Mouse (Mus musculus) erythroblast, adult 5-6 weeks (primary cell): ENCODE results near the gene Prss46. TPM values are rescaled to one million over a fixed set of nuclear protein-coding genes. Genes with fewer than 3 reads are reported as not detected.

ENCODE experiments used
- ATAC-seq: replicated peaks from 2 replicates; pipeline ENCODE4 v1.8.0; 2016; ENCODE audit warnings: moderate number of reproducible peaks, mild to moderate bottlenecking, moderate TSS enrichment, inconsistent platforms; ENCODE audit not compliant: poor library complexity, low FRiP score, severe bottlenecking
- total RNA-seq, 2 experiments: library from RNA; stranded (forward) in 1 of 2; stranded (reverse) in 1 of 2; fragments of 150-400 nt in 1 of 2; fragments of 200-764, 138-1000 nt in 1 of 2; gene quantifications; 2 replicates each; pipeline versions ENCODE4 v1.2.3 to v1.2.4; 2015 to 2017; ENCODE audit warnings: low replicate concordance in 2 of 2

Prss46 gene
- total RNA-seq, 2 experiments from 2014 or later, result not detected

- no peak for ATAC-seq
These were observed 48.2 kb downstream of the Prss46 start for GRCm38 (mm10) chr9:110892552-110892951.

DNA sequence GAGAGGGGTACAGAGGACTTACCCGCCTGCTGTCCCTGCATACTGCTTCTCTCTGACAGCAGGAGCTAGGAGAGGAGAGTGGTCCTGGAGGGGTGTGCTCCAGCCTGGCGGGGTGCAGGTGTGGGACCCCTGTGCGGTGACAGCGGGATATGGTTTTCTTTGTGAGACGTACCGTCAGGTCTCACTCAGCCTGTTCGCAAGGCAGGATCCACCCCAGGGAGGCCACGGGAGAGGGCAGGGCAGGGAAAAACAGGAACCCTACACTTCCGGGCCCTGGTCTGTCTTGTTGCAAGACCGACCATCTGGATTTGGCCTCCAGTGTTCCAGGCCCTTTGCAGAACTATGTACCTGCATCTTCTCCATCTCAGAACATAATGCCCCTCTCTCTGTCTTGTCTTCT, 49.1 kb downstream of the Prss46 start:
- no peak for ATAC-seq

- no peak for ATAC-seq
These were observed 51.2 kb downstream of the Prss46 start for GRCm38 (mm10) chr9:110895507-110895906.

DNA sequence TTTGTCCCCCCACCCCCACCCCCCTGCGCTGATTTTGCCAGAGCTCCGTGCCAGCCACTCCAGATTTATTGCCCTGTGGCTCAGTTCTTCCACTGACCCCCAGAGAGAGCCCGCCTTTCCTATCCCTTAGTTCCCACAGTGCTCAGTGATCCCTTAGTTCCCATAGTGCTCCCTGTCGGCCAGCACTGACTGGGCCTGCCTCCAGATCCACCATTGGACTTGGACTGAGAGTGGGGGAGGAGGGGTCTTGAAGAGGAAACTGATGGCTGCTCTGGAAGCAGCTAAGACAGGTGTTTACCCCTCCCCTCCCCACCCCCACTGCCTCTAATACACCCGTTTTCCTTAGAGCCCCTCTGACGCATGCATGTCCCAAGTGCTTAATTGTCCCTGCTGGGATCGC, 51.7 kb downstream of the Prss46 start:
- ATAC-seq, result no peak

- ATAC-seq, result no peak
These were observed 52.3 kb downstream of the Prss46 start for GRCm38 (mm10) chr9:110896595-110896994.

- no peak for ATAC-seq
These were observed 55.2 kb downstream of the Prss46 start for GRCm38 (mm10) chr9:110899451-110900008.

GRCm38 (mm10) chr9:110901204-110901603, 56.9 kb downstream of the Prss46 start:
- ATAC-seq, result no peak

DNA sequence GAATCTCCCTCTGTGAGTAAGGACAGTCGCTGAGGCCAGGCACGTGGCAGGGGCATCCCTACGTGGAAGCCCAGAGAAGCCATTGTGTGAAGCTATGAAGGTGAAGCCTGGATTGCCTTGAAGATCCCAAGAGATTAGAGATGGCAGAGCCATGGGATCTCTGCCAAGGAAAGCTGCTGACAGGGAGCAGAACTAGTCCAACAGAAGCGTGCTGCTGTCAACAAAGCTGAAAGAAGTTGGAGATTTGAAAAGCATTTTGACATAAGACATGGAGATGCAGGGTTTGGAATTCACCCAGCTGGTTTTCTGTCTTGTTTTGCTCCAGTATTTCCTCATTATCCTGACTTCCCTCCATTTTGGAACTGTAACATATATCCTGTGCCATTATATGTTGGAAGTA, 58.0 kb downstream of the Prss46 start:
- no peak for ATAC-seq

Other genes with a start within 250 kb of the Prss46 start
- 2.3 and 2.9 TPM in 2 replicates for gene Nradd, start 220.1 kb upstream of the Prss46 start, total RNA-seq (2015; ENCODE audit: low replicate concordance)
- gene Nradd, start 220.1 kb upstream of the Prss46 start, total RNA-seq (2017; ENCODE audit: low replicate concordance), result 1.1 TPM in 1 of 2 replicates, not detected in the other
- 6.9 and 15.6 TPM in 2 replicates for gene Nbeal2, start 190.3 kb upstream of the Prss46 start, total RNA-seq (2015; ENCODE audit: low replicate concordance)
- 12.0 and 12.4 TPM in 2 replicates for gene Nbeal2, start 190.3 kb upstream of the Prss46 start, total RNA-seq (2017; ENCODE audit: low replicate concordance)
- 14.0 and 58.5 TPM in 2 replicates for gene Ccdc12, start 188.0 kb upstream of the Prss46 start, total RNA-seq (2015; ENCODE audit: low replicate concordance)
- gene Ccdc12, start 188.0 kb upstream of the Prss46 start, total RNA-seq (2017; ENCODE audit: low replicate concordance), result 20.8 and 29.3 TPM in 2 replicates
- not detected in 2 replicates for gene Myl3, start 102.6 kb upstream of the Prss46 start, total RNA-seq (2015; ENCODE audit: low replicate concordance)
- not detected in 2 replicates for gene Myl3, start 102.6 kb upstream of the Prss46 start, total RNA-seq (2017; ENCODE audit: low replicate concordance)
- gene Pth1r, start 97.4 kb upstream of the Prss46 start, total RNA-seq (2015; ENCODE audit: low replicate concordance), result not detected in 2 replicates
- not detected in 2 replicates for gene Pth1r, start 97.4 kb upstream of the Prss46 start, total RNA-seq (2017; ENCODE audit: low replicate concordance)
- not detected in 2 replicates for gene Prss42, start 46.3 kb upstream of the Prss46 start, total RNA-seq (2015; ENCODE audit: low replicate concordance)
- not detected in 2 replicates for gene Prss42, start 46.3 kb upstream of the Prss46 start, total RNA-seq (2017; ENCODE audit: low replicate concordance)
- not detected in 2 replicates for gene Prss44, start 30.5 kb upstream of the Prss46 start, total RNA-seq (2015; ENCODE audit: low replicate concordance)
- not detected in 2 replicates for gene Prss44, start 30.5 kb upstream of the Prss46 start, total RNA-seq (2017; ENCODE audit: low replicate concordance)
- gene Prss43, start 17.8 kb upstream of the Prss46 start, total RNA-seq (2015; ENCODE audit: low replicate concordance), result not detected in 2 replicates
- not detected in 2 replicates for gene Prss43, start 17.8 kb upstream of the Prss46 start, total RNA-seq (2017; ENCODE audit: low replicate concordance)
- not detected in 2 replicates for gene Prss45, start 9.9 kb upstream of the Prss46 start, total RNA-seq (2015; ENCODE audit: low replicate concordance)
- not detected in 2 replicates for gene Prss45, start 9.9 kb upstream of the Prss46 start, total RNA-seq (2017; ENCODE audit: low replicate concordance)
- gene Prss50, start 13.5 kb downstream of the Prss46 start, total RNA-seq (2015; ENCODE audit: low replicate concordance), result 7.7 TPM in 1 of 2 replicates, not detected in the other
- gene Prss50, start 13.5 kb downstream of the Prss46 start, total RNA-seq (2017; ENCODE audit: low replicate concordance), result not detected in 2 replicates
- gene Als2cl, start 35.4 kb downstream of the Prss46 start, total RNA-seq (2015; ENCODE audit: low replicate concordance), result 0.63 TPM in 1 of 2 replicates, not detected in the other
- gene Als2cl, start 35.4 kb downstream of the Prss46 start, total RNA-seq (2017; ENCODE audit: low replicate concordance), result not detected in 2 replicates
- not detected in 2 replicates for gene Tmie, start 35.6 kb downstream of the Prss46 start, total RNA-seq (2015; ENCODE audit: low replicate concordance)
- gene Tmie, start 35.6 kb downstream of the Prss46 start, total RNA-seq (2017; ENCODE audit: low replicate concordance), result not detected in 2 replicates
- not detected in 2 replicates for gene Fam240a, start 72.4 kb downstream of the Prss46 start, total RNA-seq (2015; ENCODE audit: low replicate concordance)
- not detected in 2 replicates for gene Fam240a, start 72.4 kb downstream of the Prss46 start, total RNA-seq (2017; ENCODE audit: low replicate concordance)
- gene Tdgf1, start 101.7 kb downstream of the Prss46 start, total RNA-seq (2015; ENCODE audit: low replicate concordance), result not detected in 2 replicates
- not detected in 2 replicates for gene Tdgf1, start 101.7 kb downstream of the Prss46 start, total RNA-seq (2017; ENCODE audit: low replicate concordance)
- gene Lrrc2, start 107.0 kb downstream of the Prss46 start, total RNA-seq (2015; ENCODE audit: low replicate concordance), result not detected in 2 replicates
- 0.42 TPM in 1 of 2 replicates, not detected in the other for gene Lrrc2, start 107.0 kb downstream of the Prss46 start, total RNA-seq (2017; ENCODE audit: low replicate concordance)
- gene Rtp3, start 146.1 kb downstream of the Prss46 start, total RNA-seq (2015; ENCODE audit: low replicate concordance), result not detected in 2 replicates
- not detected in 2 replicates for gene Rtp3, start 146.1 kb downstream of the Prss46 start, total RNA-seq (2017; ENCODE audit: low replicate concordance)
- gene Ltf, start 174.8 kb downstream of the Prss46 start, total RNA-seq (2015; ENCODE audit: low replicate concordance), result 948 and 1,023 TPM in 2 replicates
- gene Ltf, start 174.8 kb downstream of the Prss46 start, total RNA-seq (2017; ENCODE audit: low replicate concordance), result 738 and 893 TPM in 2 replicates
- 32.7 and 39.5 TPM in 2 replicates for gene Ccrl2, start 213.0 kb downstream of the Prss46 start, total RNA-seq (2015; ENCODE audit: low replicate concordance)
- gene Ccrl2, start 213.0 kb downstream of the Prss46 start, total RNA-seq (2017; ENCODE audit: low replicate concordance), result 43.8 and 65.4 TPM in 2 replicates